Comparison of ENCODE assay signal across 13 mouse cellular contexts in the genomic region with DNA sequence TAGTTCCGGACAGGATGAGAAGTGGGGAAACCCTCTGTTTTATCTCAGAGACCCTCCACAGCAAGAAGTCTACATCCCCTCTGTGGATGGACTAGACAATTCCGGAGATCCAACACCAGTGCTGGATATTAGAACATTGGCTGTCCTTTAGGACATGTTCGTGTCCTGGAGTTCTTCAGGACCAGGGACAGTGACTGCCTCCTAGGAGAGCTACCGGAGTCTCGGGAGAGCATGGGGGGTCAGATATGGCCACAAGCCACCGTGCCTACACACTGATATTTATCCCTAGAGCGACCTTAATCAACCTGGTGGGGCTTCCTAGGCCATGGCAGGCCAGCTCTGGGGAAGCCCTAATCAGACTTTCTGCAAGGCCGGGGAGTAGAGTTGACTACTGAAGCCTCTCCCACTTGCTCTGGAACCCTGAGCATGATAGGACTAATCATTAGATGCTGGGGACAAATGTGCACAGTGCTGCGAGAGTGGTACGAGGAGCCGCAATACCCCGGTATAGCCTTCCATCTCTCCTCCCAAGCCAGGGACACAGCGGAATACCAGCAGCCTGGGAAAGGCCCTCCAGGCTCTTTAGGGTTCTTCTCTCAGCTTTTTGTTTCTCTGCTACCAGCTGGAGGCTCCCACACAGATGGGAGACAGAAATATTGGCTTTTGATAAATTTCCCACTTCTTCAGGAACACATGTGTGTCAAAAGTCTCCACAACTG. TPM values are rescaled to one million over a fixed set of nuclear protein-coding genes. Genes with fewer than 3 reads are reported as not detected.
A peak's percentile ranks its signal among the peaks of the same experiment; 100 is the strongest.
DNase-seq lines count a peak whose midpoint lies in the region; ATAC-seq lines count a peak whose summit lies in the region.
"Had no signal": no experiment of that assay in that cellular context is flagged by ENCODE, and none has a peak within 500 bp of the region (broad histone marks: within the 10 kb centered on the region; RNA-seq: fewer than 3 reads in every experiment).

No protein-coding gene starts in this region.

- no peaks in the 10 kb centered on the region; the same call in 1 of the 2 replicates for H3K9me3 ChIP-seq in hindbrain, embryonic 11.5 days (ENCODE audit: control insufficient read depth, low read length)
- H3K9me3 ChIP-seq in midbrain, embryonic 13.5 days, result no peaks in the 10 kb centered on the region

- no peak overlapping the region for H3K4me3 ChIP-seq in hindbrain, embryonic 11.5 days (ENCODE audit: low read depth, low read length)
- no peak overlapping the region for H3K4me3 ChIP-seq in midbrain, embryonic 13.5 days (replicated peaks)

- no peaks in the 10 kb centered on the region for H3K27me3 ChIP-seq in hindbrain, embryonic 11.5 days (ENCODE audit: control insufficient read depth, insufficient read depth, low read length)
- no peaks in the 10 kb centered on the region for H3K27me3 ChIP-seq in midbrain, embryonic 13.5 days

- peak overlapping the region; percentile 88 for H3K27ac ChIP-seq in hindbrain, embryonic 11.5 days (ENCODE audit: low read depth, low read length)
- peak overlapping the region; percentile 90 for H3K27ac ChIP-seq in midbrain, embryonic 13.5 days

- intact Hi-C loops in heart, postnatal 10 days (cut with DNase I), result no loop called here

- no peak overlapping the region for H3K9ac ChIP-seq in hindbrain, embryonic 11.5 days (ENCODE audit: low read depth, low read length)
- 0 out of 2 replicates have a peak overlapping the region, but pooled peaks have one; percentile 6 for H3K9ac ChIP-seq in midbrain, embryonic 13.5 days (replicated peaks)
- H3K9ac ChIP-seq: liver, postnatal 0 days had no signal

- 82% methylated on average over 13 of the region's 13 CpGs for WGBS in hindbrain, embryonic 11.5 days
- WGBS in midbrain, embryonic 13.5 days, result 72% methylated on average over 13 of the region's 13 CpGs

- H3K36me3 ChIP-seq in hindbrain, embryonic 11.5 days (ENCODE audit: control insufficient read depth, insufficient read depth, low read length), result no peaks in the 10 kb centered on the region
- H3K36me3 ChIP-seq in midbrain, embryonic 13.5 days, result peaks cover 17% of the 10 kb centered on the region

- H3K4me1 ChIP-seq in hindbrain, embryonic 11.5 days (replicated peaks; ENCODE audit: control insufficient read depth, insufficient read depth, low read length), result peaks cover 8% of the 10 kb centered on the region
- H3K4me1 ChIP-seq in midbrain, embryonic 13.5 days (replicated peaks), result peaks cover 49% of the 10 kb centered on the region

- peak; percentile 27 for DNase-seq in embryo, embryonic 10 days (ENCODE audit: low spot score)
- DNase-seq in embryo, embryonic 10.5 days (ENCODE audit: low spot score), result no peak
- DNase-seq in ZHBTc4 (ENCODE audit: low read depth, low spot score), result peak; percentile 33
- DNase-seq in hindbrain, embryonic 11.5 days (ENCODE audit: low spot score), result no peak
- no peak for DNase-seq in heart, postnatal 10 days
- no peak for DNase-seq in testis, postnatal 10 days (ENCODE audit: low spot score)
- DNase-seq: cerebellum, postnatal 36 days; gastrocnemius, postnatal 10 days; kidney, adult 18-20 months; liver, postnatal 0 days; right cerebral cortex, postnatal 14 days had no signal

- no peak overlapping the region for H3K4me2 ChIP-seq in hindbrain, embryonic 11.5 days (replicated peaks; ENCODE audit: low read depth, low read length)
- no peak overlapping the region for H3K4me2 ChIP-seq in midbrain, embryonic 13.5 days (replicated peaks)

- ATAC-seq in hindbrain, embryonic 11.5 days (ENCODE audit: low FRiP score), result peak; percentile 43; the same call in 1 of the 2 replicates
- no peak for ATAC-seq in midbrain, embryonic 13.5 days
- no peak for ATAC-seq in monocyte, adult 5-6 weeks (replicated peaks; ENCODE audit: insufficient number of reproducible peaks, low FRiP score, low TSS enrichment, poor library complexity, severe bottlenecking)
- ATAC-seq: liver, postnatal 0 days had no signal

RNA-seq across cellular contexts. Expression of gene Sardh, which starts 52.7 kb away (rescaled TPM):
- polyA plus RNA-seq in hindbrain, embryonic 11.5 days (2014; fragmentation: Nextera tagmentation; extraction: Ambion mirVana), result 3.1 and 5.5 TPM in 2 replicates
- 2.6 and 3.7 TPM in 2 replicates for polyA plus RNA-seq in midbrain, embryonic 13.5 days (2015; fragmentation: Nextera tagmentation; extraction: Ambion mirVana)
- total RNA-seq in monocyte, adult 5-6 weeks (2017), result not detected in 3 replicates
- 10 to 100 TPM; 18.4 to 19.3 TPM for total RNA-seq in heart, postnatal 10 days (2021)

Comparison
In these comparisons a context has a peak if more than half of its experiments do, and no peak if none do; other contexts are left out.
1. DNase-seq: peak in embryo, embryonic 10 days (single experiment) and ZHBTc4 (single experiment); none in embryo, embryonic 10.5 days (single experiment), hindbrain, embryonic 11.5 days (single experiment), heart, postnatal 10 days (0 of 2) and testis, postnatal 10 days (single experiment).
2. RNA of gene Sardh, which starts 52.7 kb away (total RNA-seq): 18.4 to 19.3 TPM in heart, postnatal 10 days; not detected in monocyte, adult 5-6 weeks; every median in the first group is over 10 times any median in the second.